Mouse (Mus musculus) stomach, embryonic 15.5 days (tissue): ENCODE data around the gene Eng. TPM values are rescaled to one million over a fixed set of nuclear protein-coding genes. Genes with fewer than 3 reads are reported as not detected.

Source experiments
- ATAC-seq: fragments of 200-750 bp; cut with Nextera tagmentation; 2 replicates; pipeline ENCODE4 v1.8.0; 2017; ENCODE audit warnings: low read depth, moderate number of reproducible peaks, moderate TSS enrichment; ENCODE audit not compliant: insufficient read depth, low FRiP score
- H3K27ac ChIP-seq: fragments of 300-500 bp; sonication (generic); 2 replicates; pipeline ENCODE4 v1.5.1; 2015; ENCODE audit warnings: mild to moderate bottlenecking, inconsistent platforms
- H3K27me3 ChIP-seq: fragments of 300-500 bp; sonication (generic); replicated peaks from 2 replicates; pipeline ENCODE4 v1.6.1; 2015; ENCODE audit warnings: inconsistent platforms
- H3K36me3 ChIP-seq: fragments of 300-500 bp; sonication (generic); 2 replicates; pipeline ENCODE4 v1.6.1; 2015; ENCODE audit warnings: inconsistent platforms
- H3K4me1 ChIP-seq: fragments of 300-500 bp; sonication (generic); 2 replicates; pipeline ENCODE4 v1.6.1; 2015; ENCODE audit warnings: inconsistent platforms
- H3K4me2 ChIP-seq: fragments of 300-500 bp; sonication (generic); 2 replicates; pipeline ENCODE4 v1.6.1; 2015; ENCODE audit warnings: mild to moderate bottlenecking, inconsistent platforms
- H3K4me3 ChIP-seq: fragments of 300-500 bp; sonication (generic); replicated peaks from 2 replicates; pipeline ENCODE4 v1.5.1; 2015; ENCODE audit warnings: inconsistent platforms
- H3K9ac ChIP-seq: fragments of 300-500 bp; sonication (generic); 2 replicates; pipeline ENCODE4 v1.6.1; 2015; ENCODE audit warnings: inconsistent platforms
- H3K9me3 ChIP-seq: fragments of 300-500 bp; sonication (generic); 2 replicates; pipeline ENCODE4 v1.6.1; 2016; ENCODE audit warnings: inconsistent platforms
- WGBS: fragments of 180-500 bp; shearing (Covaris S2); methylation state at CpG from one replicate; pipeline ENCODE4 v1.1.7; 2015; 5-methylcytosine and 5-hydroxymethylcytosine counted together
- polyA plus RNA-seq: library from polyadenylated mRNA; unstranded; fragments of >200 nt; fragmentation: Nextera tagmentation; extraction: Ambion mirVana; gene quantifications from 2 replicates; pipeline ENCODE4 v1.2.1, GENCODE M21; 2015

The Eng gene
- polyA plus RNA-seq, 1 experiment from 2014 or later: 59.6 TPM

DNA sequence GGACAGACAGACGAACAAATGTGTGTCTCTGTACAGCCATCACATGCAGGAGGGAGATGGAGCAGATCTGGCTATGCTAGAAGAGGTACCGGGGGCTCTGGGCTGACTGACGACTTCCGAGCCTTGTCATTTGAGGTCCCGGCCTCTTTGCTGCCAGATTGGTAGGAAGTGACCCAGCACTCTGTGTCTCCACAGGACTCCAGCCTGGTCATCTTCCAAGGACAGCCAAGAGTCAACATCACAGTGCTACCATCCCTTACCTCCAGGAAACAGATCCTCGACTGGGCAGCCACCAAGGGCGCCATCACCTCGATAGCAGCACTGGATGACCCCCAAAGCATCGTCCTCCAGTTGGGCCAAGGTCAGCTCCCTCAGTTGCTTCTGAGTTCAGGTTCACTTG is 24.8 kb downstream of the Eng start:
- 88% methylated on average over 9 of the region's 9 CpGs for WGBS
- no peak overlapping the region for H3K9ac ChIP-seq
- 0 out of 2 replicates have a peak, but pooled peaks cover 7% of the 10 kb centered on the region for H3K36me3 ChIP-seq
- no peaks in the 10 kb centered on the region for H3K9me3 ChIP-seq
- H3K4me1 ChIP-seq: peaks cover 5% of the 10 kb centered on the region; the same call in 1 of the 2 replicates
- H3K27me3 ChIP-seq: no peaks in the 10 kb centered on the region
- ATAC-seq: no peak
- no peak overlapping the region for H3K4me2 ChIP-seq
- H3K4me3 ChIP-seq: no peak overlapping the region
- H3K27ac ChIP-seq: no peak overlapping the region

- no peak overlapping the region for H3K4me2 ChIP-seq
- H3K9me3 ChIP-seq: no peaks in the 10 kb centered on the region
- no peak overlapping the region for H3K4me3 ChIP-seq
- H3K36me3 ChIP-seq: 0 out of 2 replicates have a peak, but pooled peaks cover 7% of the 10 kb centered on the region
- no peaks in the 10 kb centered on the region for H3K27me3 ChIP-seq
- H3K27ac ChIP-seq: no peak overlapping the region
- no peak overlapping the region for H3K9ac ChIP-seq
- no peak; the same call in 1 of the 2 replicates for ATAC-seq
- peaks cover 5% of the 10 kb centered on the region; the same call in 1 of the 2 replicates for H3K4me1 ChIP-seq
- WGBS: 73% methylated on average over 9 of the region's 9 CpGs
These were observed 25.7 kb downstream of the Eng start for GRCm38 (mm10) chr2:32671907-32672595.

- H3K4me1 ChIP-seq: peaks cover 5% of the 10 kb centered on the region; the same call in 1 of the 2 replicates
- 0 out of 2 replicates have a peak, but pooled peaks cover 11% of the 10 kb centered on the region for H3K36me3 ChIP-seq
- no peak overlapping the region for H3K4me2 ChIP-seq
- no peak overlapping the region for H3K9ac ChIP-seq
- ATAC-seq: peak; percentile 67
- WGBS: 66% methylated on average over 16 of the region's 16 CpGs
- no peak overlapping the region for H3K4me3 ChIP-seq
- no peaks in the 10 kb centered on the region for H3K27me3 ChIP-seq
- H3K9me3 ChIP-seq: no peaks in the 10 kb centered on the region
- peak overlapping the region; percentile 48 for H3K27ac ChIP-seq
These were observed 27.0 kb downstream of the Eng start for GRCm38 (mm10) chr2:32673176-32673917.

DNA sequence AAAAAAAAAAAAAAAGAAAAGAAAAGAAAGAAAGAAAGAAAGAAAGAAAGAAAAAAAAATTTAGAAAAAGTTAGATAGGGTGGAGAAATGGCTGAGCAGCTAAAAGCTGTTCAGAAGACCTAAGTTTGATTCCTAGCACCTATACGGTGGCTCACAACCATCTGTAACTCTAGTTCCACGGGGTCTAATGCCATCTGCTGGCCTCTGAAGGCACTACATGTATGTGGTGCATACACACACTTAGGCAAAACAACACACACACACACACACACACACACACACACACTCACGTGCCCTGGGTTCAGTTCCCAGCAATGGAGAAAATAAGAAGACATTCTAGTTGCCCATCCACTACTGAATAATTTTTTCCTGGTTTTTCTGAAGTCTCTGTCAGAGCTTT is 30.4 kb downstream of the Eng start:
- peaks cover 24% of the 10 kb centered on the region for H3K4me1 ChIP-seq
- H3K9ac ChIP-seq: no peak overlapping the region
- no peak for ATAC-seq
- H3K27ac ChIP-seq: no peak overlapping the region
- H3K4me2 ChIP-seq: no peak overlapping the region
- H3K36me3 ChIP-seq: 0 out of 2 replicates have a peak, but pooled peaks cover 7% of the 10 kb centered on the region
- H3K4me3 ChIP-seq: no peak overlapping the region
- 92% methylated on average over 3 of the region's 3 CpGs for WGBS
- H3K9me3 ChIP-seq: no peaks in the 10 kb centered on the region
- H3K27me3 ChIP-seq: no peaks in the 10 kb centered on the region

- WGBS: 85% methylated on average over 7 of the region's 7 CpGs
- Histone ChIP-seq H3K9ac (no peak overlapping the region), H3K9me3 (no peaks in the 10 kb centered on the region), H3K4me3 (no peak overlapping the region), H3K4me2 (no peak overlapping the region), H3K27me3 (no peaks in the 10 kb centered on the region), H3K36me3 (0 out of 2 replicates have a peak, but pooled peaks cover 7% of the 10 kb centered on the region), H3K4me1 (peaks cover 28% of the 10 kb centered on the region), H3K27ac (no peak overlapping the region)
- no peak for ATAC-seq
These were observed 31.3 kb downstream of the Eng start for GRCm38 (mm10) chr2:32677683-32678082.

DNA sequence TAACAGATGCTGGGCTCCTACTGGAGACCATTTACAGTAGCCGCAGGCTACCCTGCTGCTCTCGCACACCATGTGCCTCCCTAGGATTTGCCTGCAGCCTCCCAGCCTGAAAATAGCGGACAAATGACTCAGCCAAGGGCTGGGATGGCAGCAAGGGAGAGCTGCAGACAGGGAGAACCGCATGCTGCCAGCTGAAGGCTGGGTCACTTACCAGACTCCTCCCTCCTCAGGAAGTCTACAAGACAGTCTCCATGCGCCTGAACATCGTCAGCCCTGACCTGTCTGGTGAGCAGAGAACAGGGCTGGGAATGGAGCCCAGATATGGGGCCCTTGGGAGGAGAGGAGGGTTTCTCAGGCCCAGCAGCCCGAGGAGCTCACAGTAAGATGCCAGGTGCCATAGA is 33.7 kb downstream of the Eng start:
- peaks cover 28% of the 10 kb centered on the region for H3K4me1 ChIP-seq
- H3K9me3 ChIP-seq: no peaks in the 10 kb centered on the region
- no peak overlapping the region for H3K4me2 ChIP-seq
- H3K9ac ChIP-seq: no peak overlapping the region
- ATAC-seq: peak; percentile 57
- H3K4me3 ChIP-seq: no peak overlapping the region
- H3K27ac ChIP-seq: peak overlapping the region; percentile 65
- 20% methylated on average over 7 of the region's 7 CpGs for whole genome bisulfite sequencing
- H3K36me3 ChIP-seq: peaks cover 23% of the 10 kb centered on the region
- H3K27me3 ChIP-seq: no peaks in the 10 kb centered on the region

DNA sequence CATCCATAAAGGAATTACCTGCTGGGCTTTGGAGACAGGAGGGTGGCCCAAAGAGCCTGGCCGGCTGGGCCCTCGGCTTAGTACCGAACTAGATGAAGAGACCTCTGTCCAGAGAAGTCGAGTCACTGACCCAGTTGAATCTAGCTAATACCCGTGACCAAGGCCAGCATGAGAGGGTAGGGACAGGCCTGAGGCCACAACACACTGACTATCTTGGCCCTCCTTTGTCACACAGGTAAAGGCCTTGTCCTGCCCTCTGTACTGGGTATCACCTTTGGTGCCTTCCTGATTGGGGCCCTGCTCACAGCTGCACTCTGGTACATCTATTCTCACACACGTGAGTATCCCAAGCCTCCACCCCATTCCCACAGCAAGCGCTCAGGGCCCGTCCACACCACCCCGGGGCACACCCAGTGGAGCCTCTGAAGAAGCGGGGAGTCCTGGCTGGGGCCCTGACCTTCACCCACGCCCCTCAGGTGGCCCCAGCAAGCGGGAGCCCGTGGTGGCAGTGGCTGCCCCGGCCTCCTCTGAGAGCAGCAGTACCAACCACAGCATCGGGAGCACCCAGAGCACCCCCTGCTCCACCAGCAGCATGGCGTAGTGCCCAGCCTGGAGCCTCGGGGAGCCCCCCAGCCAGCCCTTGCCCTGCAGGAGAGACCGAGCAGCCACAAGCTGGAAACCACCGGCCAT is 34.7 kb downstream of the Eng start:
- Histone ChIP-seq H3K9me3 (no peaks in the 10 kb centered on the region), H3K27ac (peak overlapping the region; percentile 65), H3K36me3 (peaks cover 32% of the 10 kb centered on the region), H3K4me1 (peaks cover 28% of the 10 kb centered on the region), H3K4me2 (no peak overlapping the region), H3K9ac (no peak overlapping the region), H3K4me3 (no peak overlapping the region), H3K27me3 (no peaks in the 10 kb centered on the region)
- no peak for ATAC-seq
- WGBS: 77% methylated on average over 19 of the region's 19 CpGs

GRCm38 (mm10) chr2:32681754-32682153 is 35.4 kb downstream of the Eng start:
- peaks cover 33% of the 10 kb centered on the region for H3K36me3 ChIP-seq
- no peaks in the 10 kb centered on the region for H3K9me3 ChIP-seq
- H3K4me1 ChIP-seq: peaks cover 28% of the 10 kb centered on the region
- H3K4me2 ChIP-seq: 0 out of 2 replicates have a peak overlapping the region, but pooled peaks have one; percentile 13
- ATAC-seq: peak; percentile 25
- no peaks in the 10 kb centered on the region for H3K27me3 ChIP-seq
- WGBS: 59% methylated on average over 6 of the region's 6 CpGs
- peak overlapping the region; percentile 65; the same call in 1 of the 2 replicates for H3K27ac ChIP-seq
- no peak overlapping the region for H3K4me3 ChIP-seq
- H3K9ac ChIP-seq: no peak overlapping the region

DNA sequence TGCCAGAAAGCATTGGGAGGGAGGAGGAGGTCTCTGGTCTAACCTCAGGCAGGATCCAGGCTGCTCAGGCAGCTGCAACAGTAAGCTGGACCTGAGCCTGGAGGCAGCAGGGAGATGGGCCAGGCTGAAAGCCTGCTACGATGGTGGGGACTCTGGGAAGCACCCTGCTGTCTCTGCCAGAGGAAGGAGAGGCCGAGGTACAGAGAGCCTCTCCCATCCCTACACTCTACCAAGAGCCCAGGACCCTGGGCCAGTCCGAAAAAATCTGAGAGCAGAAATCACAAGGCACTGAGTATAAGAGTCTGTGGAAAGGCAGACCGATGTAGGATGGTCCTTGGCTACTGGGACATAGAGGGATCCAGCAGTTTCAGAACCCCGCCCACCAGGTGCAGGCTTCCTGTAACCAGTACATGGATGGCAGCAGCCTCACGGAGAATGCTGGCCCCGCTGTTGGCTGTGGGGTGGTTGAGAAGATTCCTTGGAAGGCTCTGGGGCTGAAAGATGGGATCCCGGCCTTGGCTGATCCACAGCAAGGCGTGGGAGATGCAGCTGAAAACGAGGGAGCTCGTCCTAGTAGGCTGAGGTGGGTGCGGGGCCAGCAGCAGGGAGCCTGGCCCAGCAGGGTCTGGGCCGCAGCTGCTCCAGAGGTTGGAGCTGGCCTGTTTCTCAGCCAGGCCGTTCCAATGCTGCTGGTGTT is 36.5 kb downstream of the Eng start:
- 76% methylated on average over 14 of the region's 14 CpGs for WGBS
- Histone ChIP-seq H3K27me3 (no peaks in the 10 kb centered on the region), H3K4me1 (peaks cover 28% of the 10 kb centered on the region), H3K27ac (no peak overlapping the region), H3K9ac (no peak overlapping the region), H3K36me3 (peaks cover 40% of the 10 kb centered on the region), H3K9me3 (no peaks in the 10 kb centered on the region), H3K4me3 (no peak overlapping the region), H3K4me2 (no peak overlapping the region)
- no peak for ATAC-seq

DNA sequence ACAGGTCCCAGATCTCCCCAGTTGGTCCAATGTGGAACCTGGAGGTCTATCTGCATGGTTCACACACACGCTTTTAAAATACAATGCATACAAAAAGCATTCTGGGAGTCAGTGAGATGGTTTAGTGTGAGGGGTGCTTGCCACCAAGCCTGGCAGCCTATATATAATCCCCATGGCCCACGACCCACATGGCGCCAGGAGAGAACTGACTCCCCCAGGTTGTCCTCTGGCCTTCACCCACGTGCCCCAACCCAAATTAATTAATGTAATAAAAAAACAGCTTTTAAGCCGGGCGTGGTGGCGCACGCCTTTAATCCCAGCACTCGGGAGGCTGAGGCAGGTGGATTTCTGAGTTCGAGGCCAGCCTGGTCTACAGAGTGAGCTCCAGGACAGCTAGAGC is 37.3 kb downstream of the Eng start:
- Histone ChIP-seq H3K27me3 (no peaks in the 10 kb centered on the region), H3K27ac (no peak overlapping the region), H3K36me3 (peaks cover 41% of the 10 kb centered on the region), H3K9me3 (no peaks in the 10 kb centered on the region), H3K9ac (no peak overlapping the region), H3K4me1 (peaks cover 28% of the 10 kb centered on the region), H3K4me2 (no peak overlapping the region), H3K4me3 (no peak overlapping the region)
- WGBS: 90% methylated on average over 10 of the region's 10 CpGs
- ATAC-seq: no peak

GRCm38 (mm10) chr2:32684681-32685428 is 38.5 kb downstream of the Eng start:
- Histone ChIP-seq H3K4me1 (peaks cover 27% of the 10 kb centered on the region), H3K9ac (no peak overlapping the region), H3K27ac (no peak overlapping the region), H3K36me3 (peaks cover 41% of the 10 kb centered on the region), H3K27me3 (no peaks in the 10 kb centered on the region), H3K4me3 (no peak overlapping the region), H3K4me2 (no peak overlapping the region), H3K9me3 (no peaks in the 10 kb centered on the region)
- no peak for ATAC-seq
- WGBS: 89% methylated on average over 15 of the region's 15 CpGs
